Mouse (Mus musculus) kidney, postnatal 14 days (tissue): ENCODE results near the gene Erf.

Experiments used
- DNase-seq: peaks from one replicate; pipeline ENCODE4 v3.0.0; 2022; ENCODE audit warnings: mixed read lengths

Erf gene

GRCm38 (mm10) chr7:25237249-25238014 is 13.1 kb downstream of the Erf start, which contains the start of gene Gsk3a:
Gene Gsk3a (minus strand): TSS chr7:25237851.
- peak; percentile 99 for DNase-seq

GRCm38 (mm10) chr7:25235526-25235925 is 15.0 kb downstream of the Erf start:
- no peak for DNase-seq

GRCm38 (mm10) chr7:25233061-25233460 is 17.5 kb downstream of the Erf start:
- DNase-seq, result no peak

GRCm38 (mm10) chr7:25232101-25232648 is 18.4 kb downstream of the Erf start:
- DNase-seq, result no peak

- DNase-seq, result no peak
Observed at GRCm38 (mm10) chr7:25230690-25231285, 19.8 kb downstream of the Erf start.

GRCm38 (mm10) chr7:25227523-25228300 is 22.8 kb downstream of the Erf start:
- peak; percentile 60 for DNase-seq

- no peak for DNase-seq
Observed at GRCm38 (mm10) chr7:25222275-25222967, 28.1 kb downstream of the Erf start.

GRCm38 (mm10) chr7:25221102-25221883 is 29.3 kb downstream of the Erf start, which contains the start of gene Zfp526:
Gene Zfp526 (plus strand): TSS chr7:25221425.
- DNase-seq, result peak; percentile 99

GRCm38 (mm10) chr7:25220457-25221101 is 30.0 kb downstream of the Erf start, which contains the start of gene Dedd2:
Gene Dedd2 (minus strand): TSS chr7:25220615.
- peak; percentile 36 for DNase-seq

GRCm38 (mm10) chr7:25219756-25220456 is 30.7 kb downstream of the Erf start:
- DNase-seq, result peak; percentile 97

- no peak for DNase-seq
Observed at GRCm38 (mm10) chr7:25219416-25219750, 31.2 kb downstream of the Erf start.

GRCm38 (mm10) chr7:25218705-25219415 is 31.7 kb downstream of the Erf start:
- DNase-seq, result peak; percentile 51

- no peak for DNase-seq
Observed at GRCm38 (mm10) chr7:25217653-25218395, 32.7 kb downstream of the Erf start.

GRCm38 (mm10) chr7:25214172-25214571 is 36.4 kb downstream of the Erf start:
- no peak for DNase-seq

GRCm38 (mm10) chr7:25213099-25213498 is 37.5 kb downstream of the Erf start:
- DNase-seq, result no peak

GRCm38 (mm10) chr7:25210482-25210881 is 40.1 kb downstream of the Erf start:
- DNase-seq, result no peak

GRCm38 (mm10) chr7:25209161-25209622 is 41.4 kb downstream of the Erf start:
- DNase-seq, result no peak

- DNase-seq, result no peak
Observed at GRCm38 (mm10) chr7:25206094-25206830, 44.3 kb downstream of the Erf start.
